Mouse (Mus musculus) erythroblast, embryonic 14.5 days (primary cell): ENCODE measurements around the gene Map4.

Experiments
- GATA1 ChIP-seq: IDR thresholded peaks from 2 replicates; pipeline ENCODE4 v1.6.1; 2012; ENCODE audit warnings: low read length, inconsistent platforms, mixed read lengths
- TAL1 ChIP-seq: IDR thresholded peaks from 3 replicates; pipeline ENCODE4 v1.6.1; 2012; ENCODE audit warnings: low read length, inconsistent platforms, mixed read lengths

DNA sequence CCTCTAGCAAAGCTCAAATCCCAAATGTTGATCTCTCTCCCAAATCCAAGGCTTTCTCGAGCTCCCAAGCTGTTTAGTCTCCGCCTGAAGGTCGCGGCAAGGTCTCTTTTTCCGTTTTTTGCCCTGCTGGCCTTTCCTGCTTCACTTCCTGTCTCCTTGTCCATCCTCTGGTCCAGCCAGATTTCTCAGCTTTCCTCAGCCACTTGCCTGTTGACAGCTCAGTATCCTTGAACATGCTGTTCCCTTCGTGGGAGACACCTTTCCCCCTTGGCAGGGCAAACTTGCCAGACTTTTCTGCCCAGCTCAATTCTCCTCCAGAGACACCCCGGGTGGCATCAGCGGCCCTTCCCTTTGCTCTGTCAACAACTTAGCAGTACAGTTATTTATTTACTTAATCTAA, 31.5 kb upstream of the Map4 start:
- TF ChIP-seq GATA1 (no peak), TAL1 (no peak)
